Mouse (Mus musculus) granulocyte monocyte progenitor cell, adult 5-6 weeks (primary cell): ENCODE results near the gene Usp24. TPM values are rescaled to one million over a fixed set of nuclear protein-coding genes. Genes with fewer than 3 reads are reported as not detected.
"Not testable (repeated sequence)": the region's sequence is repeated elsewhere in the genome, so short reads cannot be mapped to it uniquely, and the experiment has no call there.

Experiments used
- ATAC-seq: replicated peaks from 2 replicates; pipeline ENCODE4 v1.8.0; 2016; ENCODE audit warnings: mild to moderate bottlenecking, moderate TSS enrichment, inconsistent platforms; ENCODE audit not compliant: poor library complexity, severe bottlenecking
- total RNA-seq, 2 experiments: library from RNA; stranded (forward) in 1 of 2; stranded (reverse) in 1 of 2; fragments of 200-712, 200-1000 nt in 1 of 2; fragments of >200 nt in 1 of 2; fragmentation: Nextera tagmentation in 1 of 2; gene quantifications; 2 replicates each; pipeline ENCODE4 v1.2.3; 2014 to 2017

Usp24 gene
- total RNA-seq, 2 experiments from 2014 or later, result 26.2 to 35.5 TPM

DNA sequence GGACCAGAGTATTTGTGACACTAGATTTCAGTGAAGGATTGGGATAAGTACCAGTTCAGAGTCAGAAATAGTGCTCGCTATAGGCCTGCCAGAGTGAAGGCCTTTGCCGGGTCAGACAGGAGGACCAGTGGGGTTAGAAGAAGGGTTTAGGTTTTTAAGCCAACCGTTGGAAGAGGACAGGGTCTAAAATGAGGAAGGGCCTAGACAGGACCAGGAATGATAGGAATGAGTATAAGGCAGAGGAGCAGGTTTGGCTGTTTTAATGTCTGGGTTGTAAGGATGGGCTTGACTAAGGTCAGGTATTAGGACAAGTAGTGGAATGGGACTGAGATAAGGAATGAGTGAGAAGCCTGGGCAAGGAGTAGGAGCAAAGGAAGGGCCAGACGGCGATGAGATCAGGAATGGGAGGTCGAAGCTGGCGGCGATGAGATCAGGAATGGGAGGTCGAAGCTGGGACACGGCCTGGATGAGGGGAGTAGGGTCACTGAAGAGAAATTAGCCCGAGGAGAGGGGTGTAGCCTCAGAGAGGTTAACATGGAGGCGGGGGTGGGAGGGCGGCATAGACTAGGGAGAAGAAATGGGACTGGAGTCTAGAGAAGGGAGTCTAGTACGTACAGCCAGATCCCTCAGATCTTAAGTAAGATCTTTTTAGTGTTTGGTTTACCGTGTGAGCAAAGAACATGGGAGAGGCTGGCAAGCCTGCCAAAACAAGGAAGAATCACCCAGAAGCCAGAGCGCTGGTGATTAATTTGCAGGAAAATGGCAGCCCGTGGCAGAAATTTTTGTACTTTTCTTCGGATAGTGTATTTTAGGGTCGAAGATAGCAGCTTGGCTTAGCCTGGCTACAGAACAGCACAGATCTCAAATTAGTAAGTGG lies 1.4 kb downstream of the Usp24 start:
- ATAC-seq, result 0 out of 2 replicates have a peak, but pooled peaks have one; percentile 18

- ATAC-seq, result no peak
These were observed 2.2 kb downstream of the Usp24 start for GRCm38 (mm10) chr4:106318208-106318607.

DNA sequence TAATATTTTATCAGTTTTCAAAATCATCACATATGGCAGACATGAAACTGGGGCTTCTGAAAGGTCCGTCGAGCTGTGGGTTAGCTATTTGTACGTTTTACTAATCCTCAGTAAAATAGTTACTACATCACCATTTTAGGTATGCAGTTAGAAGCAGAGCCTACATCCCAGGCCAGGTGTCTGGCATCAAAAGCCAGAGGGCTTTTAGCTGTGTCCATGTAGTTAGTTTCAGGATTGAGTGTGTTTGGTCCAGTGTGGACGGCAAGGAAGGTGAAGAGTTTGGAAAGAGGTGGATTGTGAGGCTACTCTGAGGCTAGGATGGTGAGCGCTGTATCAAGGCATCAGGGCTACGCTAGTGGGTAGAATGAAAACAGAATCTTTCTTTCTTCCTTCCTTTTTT lies 3.0 kb downstream of the Usp24 start:
- no peak for ATAC-seq

GRCm38 (mm10) chr4:106322846-106323245 lies 6.8 kb downstream of the Usp24 start:
- ATAC-seq, result no peak

DNA sequence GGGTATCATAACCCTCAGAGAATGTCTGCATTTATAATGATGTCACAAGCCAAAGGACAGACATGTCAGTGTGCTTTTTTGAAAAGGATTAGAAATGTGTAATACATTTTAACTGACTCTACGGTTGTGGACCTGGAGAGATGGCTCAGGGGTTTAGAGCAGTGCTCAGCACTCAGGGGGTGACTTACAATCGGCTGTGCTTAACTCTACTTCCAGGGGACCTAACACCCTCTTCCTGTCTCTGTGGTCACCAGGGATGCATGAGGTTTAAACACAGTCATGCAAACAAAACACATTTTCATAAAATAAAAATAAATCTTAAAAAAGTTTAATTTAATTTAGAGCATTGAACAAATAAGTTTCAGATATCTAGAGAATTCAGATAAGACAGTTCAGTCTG lies 7.3 kb downstream of the Usp24 start:
- ATAC-seq, result no peak

DNA sequence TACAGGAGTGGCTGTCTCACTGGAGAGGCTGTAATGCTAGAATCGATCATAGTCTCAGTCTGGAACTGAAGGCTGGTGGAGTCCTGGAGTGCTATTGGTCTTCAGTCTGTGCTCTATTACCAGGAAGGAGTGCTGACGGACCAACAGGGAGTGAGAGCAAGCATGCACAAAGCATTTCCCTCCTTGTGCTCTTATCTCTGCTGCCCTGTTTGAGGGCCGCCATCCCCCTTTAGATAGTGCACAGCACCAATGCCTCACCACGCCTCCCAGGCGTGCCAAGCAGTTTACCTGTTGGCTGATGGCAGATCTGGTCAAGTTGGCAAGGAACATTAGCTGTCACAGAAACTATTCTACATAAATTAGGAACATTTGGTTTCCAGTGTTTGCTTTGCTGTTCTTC lies 11.4 kb downstream of the Usp24 start:
- ATAC-seq, result no peak

GRCm38 (mm10) chr4:106328704-106329103 lies 12.7 kb downstream of the Usp24 start:
- ATAC-seq, result peak; percentile 88

DNA sequence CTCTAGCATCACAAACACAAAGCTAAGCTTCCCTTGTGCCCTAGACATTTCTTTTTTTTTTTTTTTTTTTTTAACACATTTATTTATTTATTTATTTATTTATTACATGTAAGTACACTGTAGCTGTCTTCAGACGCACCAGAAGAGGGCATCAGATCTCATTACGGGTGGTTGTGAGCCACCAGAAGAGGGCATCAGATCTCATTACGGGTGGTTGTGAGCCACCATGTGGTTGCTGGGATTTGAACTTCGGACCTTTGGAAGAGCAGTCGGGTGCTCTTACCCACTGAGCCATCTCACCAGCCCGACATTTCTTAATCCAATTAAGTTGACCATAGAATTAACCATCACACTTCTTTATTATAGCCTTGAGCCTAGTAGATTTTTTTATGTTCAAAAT lies 13.2 kb downstream of the Usp24 start:
- ATAC-seq, result not testable (repeated sequence)

DNA sequence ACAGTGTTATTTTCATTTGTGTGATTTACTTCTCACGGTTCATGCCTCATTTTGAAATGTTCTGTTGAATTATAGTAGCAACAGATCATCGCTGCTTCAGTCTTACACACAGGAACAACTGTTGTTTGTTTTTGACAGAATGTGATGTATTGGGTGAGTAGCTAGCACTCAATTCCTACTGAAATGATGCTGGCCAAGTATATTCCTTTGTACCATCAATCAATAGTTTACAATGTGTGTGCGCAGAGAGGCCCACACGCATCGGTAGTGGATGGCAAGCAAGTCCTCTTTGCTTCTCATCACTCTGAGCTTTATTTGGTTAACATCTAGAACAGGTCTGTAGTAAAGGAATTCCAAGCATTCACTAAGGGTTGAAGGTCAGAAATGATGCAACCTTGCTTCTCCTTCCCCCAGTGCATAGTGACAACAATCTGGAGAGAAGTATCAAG lies 14.4 kb downstream of the Usp24 start:
- ATAC-seq, result no peak

DNA sequence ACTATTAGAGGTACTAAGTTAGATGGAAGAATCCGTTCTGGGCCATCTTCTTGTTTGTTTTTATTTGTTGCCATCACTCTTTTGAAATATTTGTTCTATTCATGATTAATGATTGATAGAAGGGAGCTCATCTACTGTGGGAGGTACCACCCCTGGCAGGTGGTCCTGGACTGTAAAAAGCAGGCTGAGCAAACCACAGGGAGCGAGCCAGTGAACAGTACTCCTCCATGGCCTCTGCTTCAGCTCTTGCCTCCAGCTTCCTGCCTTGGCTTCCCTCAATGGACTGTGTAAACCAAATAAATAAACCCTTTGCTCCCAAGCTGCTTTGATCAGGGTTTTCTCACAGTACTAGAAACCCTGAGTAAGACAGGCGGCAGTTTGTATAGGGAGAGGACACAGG lies 17.1 kb downstream of the Usp24 start:
- ATAC-seq, result no peak

DNA sequence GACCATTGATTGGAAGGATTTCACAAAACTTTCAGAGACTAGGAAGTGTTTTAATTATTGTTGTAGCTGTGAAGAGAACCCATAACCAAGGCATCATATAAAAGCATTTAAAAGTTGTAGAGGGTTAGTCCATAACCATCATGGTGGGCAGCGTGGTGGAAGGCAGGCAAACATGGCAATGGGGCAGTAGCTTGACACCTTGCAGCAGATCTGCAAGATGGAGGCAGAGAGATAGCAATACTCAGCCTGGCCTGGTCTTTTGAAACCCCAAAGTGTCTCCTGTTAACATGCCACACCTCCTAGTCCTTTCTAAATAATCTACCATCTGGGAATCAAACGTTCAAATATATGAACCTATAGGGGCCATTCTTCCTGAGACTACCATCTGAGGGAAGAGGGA lies 17.6 kb downstream of the Usp24 start:
- ATAC-seq, result no peak

GRCm38 (mm10) chr4:106335858-106336257 lies 19.8 kb downstream of the Usp24 start:
- ATAC-seq, result no peak

DNA sequence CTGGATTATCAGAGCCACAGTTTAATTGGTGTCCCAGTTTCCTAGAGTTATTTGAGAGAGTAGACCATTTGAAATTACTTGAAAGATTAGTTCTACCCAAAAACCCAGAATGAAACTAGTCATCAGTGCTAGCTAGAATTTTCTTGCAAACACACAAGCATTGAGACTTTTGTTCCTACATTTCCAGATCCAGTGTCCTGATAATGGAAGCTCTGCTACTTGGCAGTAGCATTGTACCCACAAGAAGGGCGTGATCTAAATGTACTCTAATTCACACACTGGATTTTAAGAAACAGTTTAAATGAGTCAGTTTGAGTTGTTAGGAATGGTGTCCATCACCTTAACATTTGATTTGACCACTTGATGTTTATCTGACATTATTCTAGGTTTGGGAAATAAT lies 31.7 kb downstream of the Usp24 start:
- no peak for ATAC-seq

DNA sequence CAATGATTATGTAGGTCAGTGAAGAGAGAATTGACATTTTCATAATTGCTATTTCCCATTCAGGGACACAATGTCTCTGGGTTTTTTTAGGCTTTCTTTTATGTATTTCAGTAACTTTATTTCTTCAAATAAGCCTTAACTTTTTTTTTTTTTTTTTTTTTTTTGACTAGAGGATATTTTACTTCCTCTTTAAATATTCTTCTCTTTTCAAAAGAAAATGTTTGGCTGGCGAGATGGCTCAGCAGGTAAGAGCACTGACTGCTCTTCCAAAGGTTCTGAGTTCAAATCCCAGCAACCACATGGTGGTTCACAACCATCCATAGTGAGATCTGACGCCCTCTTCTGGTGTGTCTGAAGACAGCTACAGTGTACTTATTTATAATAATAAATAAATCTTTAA lies 39.0 kb downstream of the Usp24 start:
- not testable (repeated sequence) for ATAC-seq

DNA sequence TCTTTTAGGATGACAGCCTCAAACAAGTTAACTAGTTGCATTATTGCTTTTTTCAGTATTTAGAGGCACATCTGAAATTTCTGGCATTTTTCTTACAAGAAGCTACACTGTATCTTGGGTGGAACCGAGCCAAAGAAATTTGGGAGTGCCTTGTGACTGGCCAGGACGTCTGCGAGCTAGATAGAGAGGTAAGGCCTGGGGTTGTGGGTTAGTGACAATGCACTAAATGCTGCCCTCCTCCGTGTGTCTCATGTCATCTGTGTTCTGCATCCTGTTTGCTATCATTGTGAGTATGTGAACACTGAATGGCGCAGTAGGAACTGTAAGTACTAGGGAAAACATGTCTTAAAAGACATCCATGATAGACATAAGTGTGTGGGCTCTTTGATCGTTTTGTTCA lies 54.0 kb downstream of the Usp24 start:
- ATAC-seq, result no peak

GRCm38 (mm10) chr4:106375857-106376256 lies 59.8 kb downstream of the Usp24 start:
- ATAC-seq, result peak; percentile 83

GRCm38 (mm10) chr4:106378839-106379572 lies 63.0 kb downstream of the Usp24 start:
- ATAC-seq, result no peak

DNA sequence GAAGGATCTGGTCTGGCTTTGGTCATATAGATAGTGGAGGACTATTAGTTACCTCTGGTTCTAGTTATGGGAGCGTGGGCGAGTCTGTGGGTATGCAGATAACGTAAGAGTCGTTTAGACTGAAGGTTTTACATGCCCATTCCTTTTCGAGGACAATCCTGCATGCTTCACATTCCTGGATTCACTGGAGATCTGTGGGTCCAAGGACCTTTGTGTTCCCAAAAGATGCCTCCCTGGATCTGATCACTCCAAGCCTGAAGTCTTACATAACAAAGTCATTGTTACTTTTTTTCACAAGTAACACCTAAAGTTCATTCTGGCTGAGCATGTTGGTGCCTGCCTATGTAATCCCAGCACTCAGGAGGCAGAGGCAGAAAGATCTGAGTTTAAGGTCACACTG lies 65.1 kb downstream of the Usp24 start:
- no peak for ATAC-seq

GRCm38 (mm10) chr4:106389908-106390307 lies 73.9 kb downstream of the Usp24 start:
- ATAC-seq, result no peak

DNA sequence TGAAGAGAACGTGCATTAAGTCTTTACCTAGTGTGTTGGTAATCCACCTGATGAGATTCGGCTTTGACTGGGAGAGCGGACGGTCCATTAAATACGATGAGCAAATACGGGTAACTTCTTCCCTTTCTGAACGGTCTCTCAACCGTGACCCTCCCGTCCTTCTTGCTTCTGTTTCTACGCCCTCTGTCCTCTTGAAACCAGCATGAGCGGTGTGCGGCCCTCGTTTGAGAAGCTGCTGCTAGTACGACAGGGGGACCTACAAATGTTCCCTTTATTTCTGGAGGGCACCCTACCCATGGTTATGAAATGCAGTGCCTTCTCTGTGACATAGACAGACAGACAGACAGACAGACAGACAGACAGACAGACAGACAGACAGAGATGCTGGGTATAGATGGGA lies 93.6 kb downstream of the Usp24 start:
- ATAC-seq, result no peak

GRCm38 (mm10) chr4:106419256-106419655 lies 103.2 kb downstream of the Usp24 start:
- ATAC-seq, result no peak

DNA sequence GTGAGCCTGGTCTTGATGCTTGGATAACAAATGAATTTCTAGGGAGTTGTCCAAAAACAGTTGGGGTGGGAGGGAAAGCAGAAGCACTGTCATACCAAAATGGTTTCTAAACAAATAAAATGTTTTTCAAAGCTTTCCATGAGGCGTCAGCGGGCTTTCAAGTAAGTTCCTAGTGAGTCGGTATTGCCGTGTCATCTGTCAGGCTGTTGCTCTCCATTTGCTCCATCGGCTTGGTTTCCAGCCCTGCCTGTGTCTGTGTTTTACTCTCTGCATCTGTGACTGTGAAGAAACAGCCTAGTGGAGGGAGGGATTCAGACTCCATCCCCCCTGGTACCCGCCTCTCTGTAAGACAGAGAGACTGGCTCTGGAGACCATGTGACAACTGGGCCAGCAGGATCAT lies 103.8 kb downstream of the Usp24 start:
- ATAC-seq, result no peak
